Mouse (Mus musculus) kidney, adult 9 months (tissue): ENCODE results near the gene Gm20388.
A peak's percentile ranks its signal among the peaks of the same experiment; 100 is the strongest.

Source experiments
- DNase-seq: peaks from one replicate; pipeline ENCODE4 v3.0.0; 2022

Gm20388 gene

DNA sequence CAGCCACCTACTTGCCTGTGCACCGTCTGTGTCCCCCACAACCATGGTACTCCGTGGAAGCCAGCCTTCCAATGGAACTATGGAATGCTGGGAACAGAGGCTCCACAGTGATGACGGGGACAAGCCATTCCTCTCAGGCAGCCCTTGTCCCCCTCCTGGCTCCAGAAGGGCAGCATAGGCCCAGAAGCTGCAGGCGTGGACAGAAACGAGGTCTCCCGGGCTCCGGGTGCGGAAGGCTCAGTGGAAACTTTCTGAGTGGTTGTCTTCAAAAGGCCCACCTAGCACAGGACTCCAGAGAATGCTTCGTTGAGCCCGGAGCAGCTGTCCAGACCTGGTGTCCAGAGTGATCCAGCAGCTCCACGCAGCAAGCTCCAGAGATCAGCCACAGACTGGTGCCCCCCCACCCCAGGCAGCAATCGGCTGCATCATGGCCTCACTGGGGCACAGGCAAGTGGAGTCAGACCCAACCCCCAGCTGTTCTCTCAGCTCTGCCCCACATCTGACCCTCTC lies 1633.7 kb downstream of the Gm20388 start, which contains the start of gene 1700018B08Rik:
Gene 1700018B08Rik (minus strand): TSS at position 45 of the 510 bp plus-strand sequence.
- no peak for DNase-seq

DNA sequence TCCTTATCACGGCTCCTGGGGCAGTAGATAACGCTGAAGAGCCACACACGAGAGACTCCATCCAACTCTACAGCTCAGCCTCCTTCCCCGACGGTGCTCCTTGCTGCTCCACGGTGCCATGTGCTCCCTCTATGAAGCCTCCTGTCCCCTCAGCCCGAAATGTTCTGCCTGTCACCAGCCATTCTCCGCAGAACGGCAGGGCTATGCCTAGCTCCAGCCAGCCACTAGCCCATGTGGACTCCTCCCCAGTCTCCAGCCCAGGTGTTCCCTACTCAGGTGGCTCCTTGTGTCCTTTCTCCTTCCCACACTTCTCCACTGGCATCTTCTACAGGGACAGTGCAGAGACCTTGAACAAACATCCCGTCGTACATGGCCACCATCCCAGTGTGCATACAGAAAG lies 1634.3 kb downstream of the Gm20388 start:
- no peak for DNase-seq

- DNase-seq = peak; percentile 79
These were observed 1636.5 kb downstream of the Gm20388 start for GRCm38 (mm10) chr8:121547132-121547531.

- no peak for DNase-seq
These were observed 1639.4 kb downstream of the Gm20388 start for GRCm38 (mm10) chr8:121550056-121550455.

DNA sequence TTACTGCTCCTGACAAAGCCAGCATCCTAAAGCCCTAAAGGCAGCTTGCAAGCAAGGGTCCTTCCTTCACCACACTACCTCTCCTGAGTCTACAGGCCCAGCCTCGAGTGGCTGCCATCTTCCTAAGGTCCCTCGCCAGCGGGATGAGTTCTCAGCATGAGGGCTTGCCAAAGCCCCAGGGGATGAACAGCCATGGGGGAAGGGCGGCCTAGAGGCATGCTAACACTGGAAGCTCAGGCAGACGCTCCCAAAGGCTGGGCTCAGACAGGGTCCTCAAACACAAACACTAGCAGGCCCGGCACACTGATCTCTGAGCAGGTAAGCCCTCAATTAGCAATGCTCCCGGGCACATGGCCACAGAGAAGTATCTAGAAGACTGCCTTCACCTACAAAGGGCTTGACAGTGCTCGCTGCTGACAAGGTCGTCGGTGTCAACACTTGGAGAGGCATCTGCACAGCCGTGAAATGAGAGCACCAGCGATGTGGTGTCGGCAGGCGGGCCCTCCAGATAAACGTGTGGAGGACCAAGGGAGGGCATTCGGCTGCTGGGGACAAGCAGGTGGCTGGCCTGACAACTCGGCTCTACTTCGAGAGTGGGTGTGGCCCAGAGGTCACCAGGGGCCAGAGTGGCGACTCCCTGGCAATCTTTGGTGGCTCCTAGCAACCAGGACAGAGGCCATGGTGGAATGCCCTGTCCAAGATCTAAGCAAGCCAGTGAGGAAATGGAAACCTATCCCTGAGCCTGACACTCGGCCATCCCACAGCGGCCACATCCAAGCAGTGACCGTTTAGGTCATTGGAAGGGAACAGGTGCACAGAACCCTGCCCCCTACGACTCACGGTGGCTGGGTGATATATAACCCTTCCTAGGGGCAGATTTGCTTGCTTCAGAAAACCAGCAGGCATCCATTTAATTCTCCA lies 1640.7 kb downstream of the Gm20388 start:
- DNase-seq = no peak

GRCm38 (mm10) chr8:121552506-121552905 lies 1641.9 kb downstream of the Gm20388 start:
- DNase-seq = no peak

DNA sequence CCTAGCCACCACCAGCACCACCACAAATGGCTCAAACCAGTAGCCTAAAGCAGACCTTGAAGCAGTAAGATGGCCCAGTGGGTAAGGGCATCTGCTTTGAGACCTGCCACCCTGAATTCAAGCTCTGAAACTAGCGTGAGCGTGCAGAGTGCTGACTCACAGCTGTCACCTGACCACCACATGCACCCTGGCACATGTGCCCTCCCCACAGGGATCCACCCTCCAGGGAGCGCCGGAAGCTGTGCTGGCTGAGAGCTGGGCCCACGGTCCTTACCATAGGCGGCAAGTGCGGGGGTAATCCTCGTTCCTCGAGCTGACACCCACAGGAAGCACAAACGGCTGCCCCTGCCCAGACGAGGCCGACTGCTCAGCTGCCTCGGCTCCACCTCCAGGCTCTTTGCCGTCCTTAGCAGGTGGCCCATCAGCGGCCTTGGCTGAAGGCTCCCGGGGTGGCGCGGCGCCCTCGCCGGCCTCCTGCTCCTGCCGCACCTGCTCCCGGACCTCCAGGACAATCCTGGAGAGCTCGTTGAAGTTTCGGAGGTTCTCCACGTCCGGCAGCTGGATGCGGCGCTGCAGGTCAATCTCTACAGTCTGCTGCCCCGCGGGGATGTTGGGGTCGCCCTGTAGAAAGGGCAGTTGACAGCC lies 1643.3 kb downstream of the Gm20388 start:
- no peak for DNase-seq

DNA sequence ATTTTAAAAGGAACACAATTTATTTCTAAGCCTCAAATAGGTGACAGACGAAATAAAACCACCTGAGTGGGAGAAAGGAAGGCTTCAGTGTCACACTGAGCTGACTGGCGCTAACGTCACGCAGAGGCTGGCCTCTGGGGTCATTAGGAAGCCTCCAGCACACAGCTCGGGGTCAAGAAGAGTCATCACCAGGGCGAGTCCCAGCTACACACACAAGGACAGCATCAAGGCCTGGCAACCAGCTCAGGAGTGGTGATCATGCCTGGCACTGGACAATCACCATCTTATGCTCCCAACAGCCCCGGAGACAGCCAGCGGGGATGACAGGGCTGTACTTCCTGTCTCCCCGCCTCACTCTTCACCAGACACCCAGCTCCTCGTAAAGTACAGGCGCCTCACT lies 1647.1 kb downstream of the Gm20388 start:
- no peak for DNase-seq

- DNase-seq = no peak
These were observed 1647.9 kb downstream of the Gm20388 start for GRCm38 (mm10) chr8:121558538-121558937.

GRCm38 (mm10) chr8:121559801-121560200 lies 1649.2 kb downstream of the Gm20388 start:
- DNase-seq = no peak

DNA sequence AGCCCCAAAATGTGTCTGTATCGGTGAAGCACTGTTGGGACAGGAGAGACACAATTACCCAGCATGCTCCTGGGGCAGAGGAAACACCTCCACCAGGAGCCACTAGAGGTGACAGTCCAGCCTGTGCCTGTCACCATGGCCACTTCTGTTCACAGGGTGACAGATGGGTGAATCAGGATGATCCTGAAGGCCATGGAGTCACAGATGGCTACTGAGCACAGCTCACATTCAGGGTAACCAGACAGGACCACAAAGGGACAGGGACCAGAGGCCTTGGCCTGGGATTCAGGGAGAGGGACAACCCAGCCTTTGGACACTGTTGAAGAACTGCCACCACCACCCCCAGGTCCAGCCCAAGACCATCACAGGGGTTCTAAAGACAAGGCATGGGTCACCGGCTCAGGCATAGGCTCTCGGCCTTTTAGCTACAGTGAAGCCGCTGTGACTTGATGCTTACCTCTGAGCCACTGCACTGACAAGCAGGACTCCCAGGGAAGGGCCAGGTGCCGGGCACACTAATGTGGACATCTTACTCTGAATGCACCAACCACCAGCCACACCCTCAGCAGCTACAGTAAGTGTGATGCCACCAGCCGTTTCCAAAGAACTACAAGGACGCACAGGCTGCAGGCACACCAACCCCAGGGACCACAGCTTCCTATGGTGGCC lies 1649.9 kb downstream of the Gm20388 start:
- no peak for DNase-seq

DNA sequence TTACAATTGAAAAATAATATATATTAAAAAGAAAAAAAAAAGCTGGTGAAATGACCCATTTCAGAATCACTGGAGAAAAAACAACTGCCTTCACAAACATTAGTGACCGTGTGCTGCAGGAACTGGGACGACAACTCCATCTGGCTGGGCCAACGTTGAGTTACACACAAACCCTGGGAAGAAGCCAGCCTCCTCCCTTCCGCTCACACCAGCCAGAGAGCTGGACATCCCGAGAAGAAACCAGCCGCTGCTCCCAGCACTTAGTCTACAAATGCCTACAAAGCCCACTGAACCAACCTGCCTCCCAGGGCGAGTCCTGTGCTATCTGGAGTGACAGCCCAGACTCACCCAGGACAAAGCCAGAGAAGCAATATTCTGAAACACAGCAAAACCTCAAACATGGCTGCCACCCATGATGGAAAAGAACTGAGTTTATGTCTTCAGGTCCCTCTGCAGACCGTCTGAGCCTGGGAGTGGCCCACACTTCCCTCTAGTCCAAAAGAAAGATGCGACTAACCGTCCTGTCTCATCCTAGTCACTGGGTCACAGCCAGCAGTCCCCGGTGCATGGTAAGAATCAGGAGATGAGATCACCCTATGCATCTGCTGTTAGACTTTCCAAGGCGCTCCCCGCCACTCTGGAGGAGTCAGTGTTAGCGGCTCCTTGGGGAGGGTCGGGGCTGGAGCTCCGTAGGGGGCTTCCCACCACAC lies 1651.2 kb downstream of the Gm20388 start:
- DNase-seq = no peak

DNA sequence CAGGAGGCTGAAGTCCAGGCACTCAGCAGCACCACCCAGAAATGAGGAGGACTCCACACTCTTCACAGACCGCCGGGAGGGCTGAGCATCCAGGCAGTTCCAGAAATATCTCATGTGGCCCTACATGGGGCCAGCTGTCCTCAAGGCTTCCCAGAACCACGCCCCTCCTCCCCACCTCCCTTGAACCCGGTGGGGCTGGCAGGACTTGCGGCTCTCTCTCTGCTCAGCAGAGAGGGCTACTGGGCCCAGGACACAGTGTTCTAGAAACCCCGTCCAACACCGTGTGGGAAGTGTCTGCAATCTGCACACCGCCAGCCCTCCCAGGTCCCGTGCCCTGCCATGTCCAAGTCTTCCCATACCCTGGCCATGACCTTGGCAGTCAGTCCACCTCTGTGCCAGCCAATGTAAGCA lies 1652.3 kb downstream of the Gm20388 start:
- no peak for DNase-seq

DNA sequence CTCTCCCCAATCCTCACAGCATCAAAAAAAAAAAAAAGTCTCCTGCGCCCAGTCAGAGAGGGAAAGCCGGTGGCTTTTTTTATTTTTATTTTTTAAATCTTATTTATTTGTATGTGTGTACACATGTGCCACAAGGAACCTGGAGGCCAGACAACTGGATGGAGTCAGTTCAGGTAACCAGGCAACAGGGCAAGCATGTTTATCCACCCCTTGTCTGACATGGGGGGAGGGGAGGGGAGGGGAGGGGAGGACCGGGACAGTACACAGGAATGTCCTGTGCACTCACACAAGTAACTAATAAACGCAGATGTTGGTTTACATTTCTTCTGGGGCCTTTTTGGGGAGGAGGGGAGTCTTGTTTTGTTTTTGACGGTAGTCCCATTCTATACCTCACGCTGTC lies 1653.1 kb downstream of the Gm20388 start:
- no peak for DNase-seq

DNA sequence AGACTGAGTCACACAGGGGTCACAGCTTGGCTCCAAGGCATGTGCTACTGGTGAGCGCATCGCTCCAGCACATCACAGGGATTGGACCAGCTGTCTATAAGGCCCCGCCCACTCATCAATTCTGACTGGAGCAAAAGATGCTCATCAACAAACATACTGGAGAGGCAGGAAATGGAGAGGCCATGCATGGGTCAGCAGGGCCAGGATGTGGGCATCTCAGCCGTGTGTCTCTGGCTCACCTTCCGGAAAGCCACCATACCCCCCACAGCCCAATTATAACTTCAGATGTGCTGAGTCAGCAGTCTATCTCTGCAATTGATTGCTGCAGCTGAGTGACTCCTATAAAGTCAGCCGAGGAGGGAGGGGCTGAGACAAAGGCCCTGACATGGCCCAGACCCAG lies 1657.7 kb downstream of the Gm20388 start:
- DNase-seq = no peak

GRCm38 (mm10) chr8:121570335-121570734 lies 1659.7 kb downstream of the Gm20388 start:
- DNase-seq = no peak

GRCm38 (mm10) chr8:121570801-121571200 lies 1660.2 kb downstream of the Gm20388 start:
- DNase-seq = no peak

DNA sequence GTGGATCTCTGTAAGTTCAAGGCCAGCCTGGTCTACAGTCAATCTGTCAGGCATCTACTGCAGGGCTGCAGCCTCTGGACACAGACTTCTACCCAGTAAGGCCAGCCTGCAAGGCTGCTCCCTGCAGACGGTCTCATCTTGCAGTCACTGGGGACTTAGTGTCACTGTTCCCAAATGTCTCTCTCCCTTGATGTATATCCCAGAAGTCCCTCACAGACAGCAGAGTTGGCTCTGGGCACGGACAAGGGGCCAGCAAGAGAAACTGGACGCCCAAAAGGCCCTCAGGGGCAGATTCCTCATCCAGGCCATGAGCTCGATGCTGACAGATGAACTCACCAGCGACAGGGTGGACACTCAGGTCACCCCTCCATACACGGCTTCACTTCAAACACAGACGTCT lies 1661.5 kb downstream of the Gm20388 start:
- DNase-seq = no peak

- DNase-seq = no peak
These were observed 1662.6 kb downstream of the Gm20388 start for GRCm38 (mm10) chr8:121573275-121573674.

GRCm38 (mm10) chr8:121575661-121576060 lies 1665.0 kb downstream of the Gm20388 start:
- DNase-seq = no peak

DNA sequence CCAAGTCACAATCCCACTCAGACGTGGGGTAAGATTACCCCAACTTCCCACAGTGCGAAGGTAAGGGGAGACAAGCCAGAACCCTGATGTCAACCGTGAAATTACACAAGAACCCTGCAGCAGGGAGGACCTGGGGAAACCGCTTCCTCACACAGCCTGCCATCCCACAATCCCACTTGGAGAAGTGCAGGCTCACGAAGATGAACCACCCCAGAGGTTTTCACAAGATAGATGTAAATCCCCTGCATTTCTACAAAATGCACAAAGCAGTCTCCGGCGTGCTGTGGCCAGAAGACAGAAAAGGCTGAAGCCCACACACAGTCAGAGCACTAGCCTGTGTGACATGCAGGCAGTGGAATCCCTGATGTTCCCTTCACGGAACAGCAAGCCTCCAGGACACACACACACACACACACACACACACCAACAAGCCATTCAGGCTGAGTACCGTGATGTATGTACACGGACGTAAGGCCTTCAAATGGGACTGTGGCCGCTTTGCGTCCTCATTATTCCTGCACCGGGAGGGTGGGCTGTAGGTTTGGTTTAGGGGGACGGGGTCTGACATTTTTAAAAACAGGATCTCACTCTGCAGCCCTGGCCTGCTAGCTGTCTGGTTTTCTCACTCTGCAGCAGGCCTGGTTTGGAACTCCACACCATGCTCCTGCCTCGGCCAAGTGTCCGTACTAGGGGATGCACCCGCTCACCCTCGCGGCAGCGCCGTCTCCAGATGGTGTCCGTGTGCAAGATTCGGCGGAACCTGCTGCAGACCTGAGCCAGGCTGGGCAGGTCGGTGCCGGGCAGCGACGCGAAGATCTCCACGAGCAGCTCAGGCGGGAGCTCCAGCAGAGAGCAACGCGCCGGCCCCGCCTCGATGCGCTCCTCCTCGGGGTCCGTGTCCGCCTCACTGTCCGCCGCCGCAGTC lies 1667.4 kb downstream of the Gm20388 start:
- no peak for DNase-seq
